Mouse (Mus musculus) neural tube, embryonic 10.5 days (tissue): ENCODE results near the gene Ddit4l.
"Not testable (repeated sequence)": the region's sequence is repeated elsewhere in the genome, so short reads cannot be mapped to it uniquely, and the experiment has no call there.

Experiments
- DNase-seq: peaks from one replicate; pipeline ENCODE4 v3.0.0-alpha.2; 2017; ENCODE audit warnings: low spot score; ENCODE audit errors: extremely low spot score

Ddit4l gene

DNA sequence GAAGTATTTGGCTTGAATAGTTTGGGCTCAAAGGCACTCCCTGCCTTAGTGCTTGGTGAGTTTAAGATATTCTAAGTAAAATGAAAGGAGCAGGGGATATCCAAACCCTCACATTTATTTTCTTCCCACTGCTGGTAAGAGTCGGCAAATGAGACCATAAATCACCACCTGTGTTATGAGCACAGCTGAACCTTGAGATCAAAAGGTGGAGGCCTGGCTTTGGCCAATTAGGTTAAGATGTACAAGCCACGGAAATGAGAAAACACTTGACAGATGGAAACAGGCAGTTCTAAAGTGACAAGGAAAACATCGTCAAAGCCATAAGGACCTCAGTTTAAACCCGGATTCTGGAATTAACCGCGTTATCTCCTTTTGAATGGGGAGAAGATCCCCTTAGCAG is 23.5 kb downstream of the Ddit4l start:
- DNase-seq = no peak

DNA sequence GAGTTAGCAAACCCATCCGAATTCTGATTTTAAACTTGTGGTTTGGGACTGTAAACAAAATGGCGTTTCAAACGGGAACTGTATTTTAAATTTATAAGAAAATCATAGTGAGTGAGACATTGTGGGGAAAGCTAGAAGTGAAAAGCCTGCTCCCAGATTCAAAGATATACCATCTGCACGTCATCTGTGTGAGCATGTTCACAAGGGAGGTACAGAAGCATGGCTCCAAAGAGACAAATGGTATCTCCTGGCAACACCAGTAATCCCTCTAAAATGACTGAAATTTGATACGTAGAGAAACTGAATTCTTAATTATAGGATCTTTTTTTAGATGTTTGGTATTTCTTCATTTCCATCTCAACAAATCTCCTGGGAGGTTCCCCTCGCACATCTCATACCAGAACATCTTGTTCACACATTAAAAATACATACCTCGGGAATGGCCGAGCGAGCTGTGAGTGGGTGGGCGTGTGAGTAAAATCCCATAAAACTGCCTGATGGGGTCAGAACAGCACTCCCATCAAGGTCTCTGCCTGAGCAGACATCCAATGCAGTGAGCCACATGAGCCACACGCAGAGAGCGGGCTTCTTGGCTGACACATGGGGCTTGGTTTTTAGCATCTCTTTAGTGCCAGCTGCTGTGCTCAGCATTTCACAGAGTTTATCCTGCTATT is 26.2 kb downstream of the Ddit4l start:
- DNase-seq = no peak

DNA sequence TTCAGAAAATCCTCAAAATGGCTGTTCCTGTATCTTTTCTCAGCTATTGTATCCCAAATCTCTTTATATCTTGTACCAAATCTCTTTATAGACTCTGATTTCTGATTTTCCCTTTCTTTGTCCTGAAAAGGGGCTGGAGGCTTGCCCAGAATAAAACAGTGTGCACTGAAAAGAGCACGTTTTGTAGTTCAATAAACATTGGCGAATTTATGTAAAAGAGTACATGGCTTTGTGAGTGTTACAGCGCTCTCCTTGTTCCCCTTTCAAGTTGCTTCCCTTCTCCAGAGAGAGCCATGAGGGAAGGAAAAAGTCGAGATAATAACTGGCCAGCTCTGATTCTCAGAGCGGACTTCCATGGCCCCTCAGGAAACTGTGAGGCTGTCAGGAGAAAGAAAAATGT is 27.7 kb downstream of the Ddit4l start:
- no peak for DNase-seq

DNA sequence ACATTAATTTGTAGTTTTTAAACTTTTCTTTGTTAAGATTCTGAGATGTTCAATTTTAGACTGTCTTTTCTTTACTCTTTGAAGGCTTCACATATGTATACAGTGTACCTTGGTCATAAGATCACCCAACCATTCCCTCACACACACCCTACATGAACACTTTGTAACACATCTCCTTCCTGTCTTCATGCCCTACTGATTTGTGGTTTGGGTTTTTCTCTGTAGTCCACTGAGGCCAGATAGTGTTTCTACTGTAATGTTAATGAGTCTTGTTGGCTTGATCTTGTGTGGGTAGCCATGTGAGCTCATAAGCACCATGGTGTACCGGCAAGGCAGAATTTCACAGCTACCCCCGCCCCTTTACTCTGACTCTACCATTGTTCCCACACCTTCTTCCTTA is 31.4 kb downstream of the Ddit4l start:
- DNase-seq = no peak

DNA sequence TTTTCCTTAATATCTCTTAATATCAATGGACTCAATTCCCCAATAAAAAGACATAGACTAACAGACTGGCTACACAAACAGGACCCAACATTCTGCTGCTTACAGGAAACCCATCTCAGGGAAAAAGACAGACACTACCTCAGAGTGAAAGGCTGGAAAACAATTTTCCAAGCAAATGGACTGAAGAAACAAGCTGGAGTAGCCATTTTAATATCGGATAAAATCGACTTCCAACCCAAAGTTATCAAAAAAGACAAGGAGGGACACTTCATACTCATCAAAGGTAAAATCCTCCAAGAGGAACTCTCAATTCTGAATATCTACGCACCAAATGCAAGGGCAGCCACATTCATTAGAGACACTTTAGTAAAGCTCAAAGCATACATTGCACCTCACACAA is 49.8 kb downstream of the Ddit4l start, which contains the start of gene Gm21962:
TSS of gene Gm21962 (plus strand) at position 301 of the 400 bp plus-strand sequence.
- DNase-seq = not testable (repeated sequence)
